Mouse (Mus musculus) small intestine, adult 2 months (tissue): ENCODE data around the gene Cox10. TPM values are rescaled to one million over a fixed set of nuclear protein-coding genes. Genes with fewer than 3 reads are reported as not detected.

Experiments
- H3K27ac ChIP-seq: fragments of 200-500 bp; 2 replicates; pipeline ENCODE4 v1.5.1; 2012; ENCODE audit warnings: low read depth, low read length, control low read depth, inconsistent platforms; ENCODE audit not compliant: insufficient read depth
- H3K27me3 ChIP-seq: fragments of 200-500 bp; 2 replicates; pipeline ENCODE4 v1.6.1; 2012; ENCODE audit warnings: mild to moderate bottlenecking, moderate library complexity, low read length, inconsistent platforms; ENCODE audit not compliant: control insufficient read depth, insufficient read depth
- H3K36me3 ChIP-seq: fragments of 200-500 bp; 2 replicates; pipeline ENCODE4 v1.6.1; 2012; ENCODE audit warnings: mild to moderate bottlenecking, low read length, control low read depth, inconsistent platforms; ENCODE audit not compliant: control insufficient read depth, insufficient read depth
- H3K4me1 ChIP-seq: fragments of 200-500 bp; 2 replicates; pipeline ENCODE4 v1.6.1; 2012; ENCODE audit warnings: low read length, inconsistent platforms, mixed read lengths; ENCODE audit not compliant: control insufficient read depth, insufficient read depth, insufficient read length
- H3K4me3 ChIP-seq: fragments of 200-500 bp; 2 replicates; pipeline ENCODE4 v1.5.1; 2012; ENCODE audit warnings: low read depth, mild to moderate bottlenecking, control low read depth, inconsistent platforms, low read length, moderate library complexity
- CTCF ChIP-seq: fragments of 200-500 bp; IDR thresholded peaks from 2 replicates; pipeline ENCODE4 v1.5.1; 2012; ENCODE audit warnings: low read depth, mild to moderate bottlenecking, control low read depth, inconsistent platforms, low read length, moderate library complexity, mixed read lengths; ENCODE audit not compliant: insufficient replicate concordance, insufficient read length; ENCODE audit errors: extremely low read depth
- POLR2A ChIP-seq: fragments of 200-500 bp; IDR thresholded peaks from 2 replicates; pipeline ENCODE4 v1.6.1; 2012; ENCODE audit warnings: low read depth, mild to moderate bottlenecking, control low read depth, inconsistent platforms, low read length, moderate library complexity
- WGBS: fragments of 180-500 bp; shearing (Covaris S2); methylation state at CpG from one replicate; pipeline ENCODE4 v1.1.7; 2018; 5-methylcytosine and 5-hydroxymethylcytosine counted together
- polyA plus RNA-seq: library from polyadenylated mRNA; depleted of rRNA; stranded (reverse); fragments of >200 nt; gene quantifications from 2 replicates; pipeline ENCODE4 v1.2.3, GENCODE M21; 2012

The Cox10 gene
- polyA plus RNA-seq, 1 experiment = 15.2 TPM

DNA sequence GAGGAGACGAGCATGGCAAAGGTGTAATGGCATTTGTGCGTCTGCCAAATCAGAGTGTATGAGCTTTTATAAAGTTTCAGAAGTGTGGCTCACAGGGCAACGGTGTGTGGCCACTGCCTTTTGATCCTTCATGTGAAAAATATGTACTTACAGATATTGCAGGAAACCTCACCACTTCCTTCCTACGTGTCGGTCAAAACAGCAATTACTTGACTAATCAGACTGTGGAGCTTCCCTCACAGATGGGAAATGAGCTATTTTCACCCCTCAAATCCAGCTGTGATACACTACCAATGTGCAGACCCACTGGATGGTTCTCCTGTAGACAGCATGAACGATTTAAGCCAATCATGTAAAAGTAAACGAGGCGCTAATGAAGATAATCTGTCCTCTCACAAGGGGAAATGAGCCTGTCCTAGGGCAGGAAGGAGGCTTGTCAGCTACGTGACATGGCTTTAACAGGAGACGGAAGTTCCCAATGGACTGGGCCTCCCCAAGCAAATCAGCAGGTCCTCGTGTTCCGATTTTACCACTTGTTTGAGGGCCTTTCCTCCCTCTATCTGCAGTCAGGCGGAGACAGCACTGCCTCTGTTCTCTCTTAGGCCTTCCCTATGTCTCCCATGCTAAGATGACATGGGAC is 103.9 kb downstream of the Cox10 start:
- Histone ChIP-seq H3K27ac (no peak overlapping the region), H3K27me3 (no peaks in the 10 kb centered on the region), H3K36me3 (peaks cover 12% of the 10 kb centered on the region), H3K4me1 (peaks cover 6% of the 10 kb centered on the region; the same call in 1 of the 2 replicates), H3K4me3 (no peak overlapping the region)
- TF ChIP-seq POLR2A (no peak), CTCF (no peak)
- 82% methylated on average over 13 of the region's 13 CpGs for WGBS

DNA sequence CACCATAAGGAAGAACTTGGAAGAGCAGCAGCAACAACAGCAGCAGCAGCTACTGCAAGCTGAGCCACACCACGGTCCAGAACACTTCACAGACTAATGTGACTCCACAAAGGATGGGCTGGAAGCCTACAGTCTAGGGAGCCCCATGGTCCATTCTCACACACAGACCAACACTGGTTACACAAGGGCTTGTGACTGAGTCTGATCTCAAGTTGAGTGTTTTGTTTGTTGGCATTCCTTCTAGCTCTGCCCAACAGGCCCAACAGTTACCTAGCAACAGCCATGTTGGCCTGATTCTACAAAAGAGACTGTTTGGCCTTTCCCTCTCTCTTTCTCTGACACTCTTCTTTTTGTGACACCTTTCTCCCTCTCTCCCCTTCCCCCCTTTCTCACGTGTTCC is 105.3 kb downstream of the Cox10 start:
- Histone ChIP-seq H3K36me3 (peaks cover 12% of the 10 kb centered on the region), H3K27me3 (no peaks in the 10 kb centered on the region), H3K27ac (no peak overlapping the region), H3K4me3 (no peak overlapping the region), H3K4me1 (peaks cover 6% of the 10 kb centered on the region; the same call in 1 of the 2 replicates)
- TF ChIP-seq POLR2A (no peak), CTCF (no peak)
- 90% methylated on average over 2 of the region's 2 CpGs for WGBS

DNA sequence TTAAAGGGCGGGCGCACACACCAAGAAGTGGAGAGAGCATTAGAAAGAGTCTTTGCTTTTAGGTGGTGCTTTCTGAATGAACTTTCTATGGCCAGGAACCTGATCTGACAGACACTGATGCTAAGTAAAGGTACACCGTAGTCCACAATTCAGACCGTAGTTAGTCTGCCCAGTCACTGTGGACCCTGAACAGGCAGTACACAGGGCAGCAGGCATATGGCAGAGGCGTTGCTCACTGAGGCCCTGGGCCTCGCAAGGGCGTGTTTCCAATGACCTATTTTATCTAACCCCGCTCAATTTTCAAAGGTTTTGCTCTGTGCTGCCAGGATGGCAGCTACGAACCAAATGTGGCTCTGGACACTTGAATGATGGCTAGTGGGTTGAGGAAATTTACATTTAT is 107.8 kb downstream of the Cox10 start:
- 71% methylated on average over 9 of the region's 9 CpGs for WGBS
- no peak overlapping the region for H3K27ac ChIP-seq
- H3K27me3 ChIP-seq = no peaks in the 10 kb centered on the region
- H3K36me3 ChIP-seq = peaks cover 12% of the 10 kb centered on the region
- H3K4me1 ChIP-seq = peaks cover 6% of the 10 kb centered on the region; the same call in 1 of the 2 replicates
- TF ChIP-seq CTCF (no peak), POLR2A (no peak)
- H3K4me3 ChIP-seq = no peak overlapping the region

DNA sequence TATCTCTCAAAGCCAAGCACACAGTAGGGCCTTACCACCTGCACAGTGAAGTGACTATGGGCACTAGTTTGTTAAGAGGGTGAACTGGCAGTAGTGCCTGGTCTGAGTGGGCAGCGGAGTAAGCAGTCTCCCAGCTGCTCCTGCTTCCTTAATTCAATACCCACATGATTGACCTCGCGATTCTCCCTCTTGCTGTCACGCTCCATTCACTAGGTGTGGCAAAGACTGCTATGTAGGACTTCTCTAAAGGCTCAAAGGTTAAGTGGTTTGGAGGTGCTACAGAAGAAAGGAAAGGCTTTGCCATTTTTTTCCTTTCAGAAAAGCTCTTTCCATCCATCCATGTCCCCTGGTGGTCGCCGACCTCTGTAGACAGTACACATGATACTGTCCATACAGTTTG is 108.5 kb downstream of the Cox10 start:
- Histone ChIP-seq H3K36me3 (peaks cover 11% of the 10 kb centered on the region), H3K27me3 (no peaks in the 10 kb centered on the region), H3K4me1 (peaks cover 6% of the 10 kb centered on the region; the same call in 1 of the 2 replicates), H3K4me3 (no peak overlapping the region), H3K27ac (no peak overlapping the region)
- 78% methylated on average over 6 of the region's 6 CpGs for WGBS
- TF ChIP-seq POLR2A (no peak), CTCF (no peak)

DNA sequence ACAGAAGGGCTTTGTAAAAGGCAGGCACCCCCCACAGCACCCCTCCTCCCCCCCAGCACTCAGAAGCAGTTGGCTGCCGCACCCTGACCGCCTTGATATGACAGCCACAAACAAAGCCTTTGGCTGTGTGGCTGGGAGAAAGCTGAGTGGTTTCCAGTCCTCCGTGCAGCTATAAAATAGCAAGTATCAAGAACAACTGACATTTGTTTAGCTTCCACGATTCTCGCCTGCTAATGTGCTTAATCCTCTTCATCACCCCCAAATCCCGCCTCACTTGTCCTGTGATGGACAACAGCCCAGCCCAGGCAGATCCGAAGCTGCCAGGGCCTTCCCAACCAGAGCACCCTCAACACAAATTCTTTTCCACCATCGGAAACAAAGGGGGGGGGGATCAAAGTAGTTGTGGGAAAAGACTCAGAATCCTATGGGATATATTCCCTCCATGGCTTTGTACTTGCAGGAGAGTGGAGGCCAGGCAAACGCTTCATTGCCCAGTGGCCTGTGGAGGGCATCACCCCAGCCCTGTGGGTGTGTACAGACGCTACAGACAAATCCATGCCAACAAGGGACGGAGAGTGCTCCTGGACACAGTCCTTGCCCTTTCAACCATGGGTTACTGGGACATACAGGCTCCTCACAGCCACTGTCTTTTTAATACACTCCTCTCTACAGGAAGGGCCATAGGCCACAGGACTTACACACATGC is 109.9 kb downstream of the Cox10 start:
- 77% methylated on average over 11 of the region's 11 CpGs for WGBS
- H3K27ac ChIP-seq = no peak overlapping the region

DNA sequence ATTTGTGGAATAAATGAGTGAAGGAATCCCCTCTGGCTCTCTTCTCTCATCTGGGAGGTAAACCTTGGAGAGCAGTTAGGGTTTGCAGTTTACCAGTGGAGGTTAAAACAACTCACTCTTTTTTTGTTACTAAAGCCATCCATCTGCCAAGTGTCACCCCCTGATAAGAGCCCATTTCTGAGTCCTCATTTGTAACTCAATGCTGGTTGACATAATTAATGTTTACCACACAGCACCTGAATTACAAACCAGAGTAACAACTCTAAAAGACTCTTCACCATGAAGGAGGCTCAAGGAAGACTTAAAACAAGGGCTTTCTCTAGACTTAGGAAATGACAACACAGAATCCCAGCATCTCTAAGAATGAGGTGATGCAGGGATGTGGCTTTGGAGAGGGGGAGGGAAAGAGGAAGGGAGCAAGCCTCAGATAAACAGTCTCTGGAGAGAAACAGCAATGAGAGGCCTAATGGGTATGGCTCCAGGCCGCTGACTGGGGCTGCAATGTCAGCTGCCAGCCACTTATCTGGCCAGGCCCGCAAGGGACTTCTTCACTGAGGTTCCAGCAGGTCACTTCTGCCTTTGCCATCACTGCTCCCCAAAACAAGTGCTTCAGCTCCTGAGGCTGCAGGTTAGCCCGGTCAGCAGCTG is 110.8 kb downstream of the Cox10 start:
- 90% methylated on average over 3 of the region's 3 CpGs for WGBS
- peaks cover 16% of the 10 kb centered on the region for H3K36me3 ChIP-seq
- H3K4me1 ChIP-seq = peaks cover 6% of the 10 kb centered on the region; the same call in 1 of the 2 replicates
- H3K4me3 ChIP-seq = no peak overlapping the region
- TF ChIP-seq POLR2A (no peak), CTCF (no peak)
- H3K27me3 ChIP-seq = no peaks in the 10 kb centered on the region
- no peak overlapping the region for H3K27ac ChIP-seq

More for the DNA sequence above, 109.9 kb downstream of the Cox10 start:
- Histone ChIP-seq H3K4me3 (no peak overlapping the region), H3K36me3 (peaks cover 11% of the 10 kb centered on the region), H3K4me1 (peaks cover 6% of the 10 kb centered on the region; the same call in 1 of the 2 replicates), H3K27me3 (no peaks in the 10 kb centered on the region)
- TF ChIP-seq POLR2A = no peak
- TF ChIP-seq CTCF = no peak
